Mouse (Mus musculus) CH12.LX (cell line): ENCODE data around the gene Mfap3l. TPM values are rescaled to one million over a fixed set of nuclear protein-coding genes. Genes with fewer than 3 reads are reported as not detected.

Experiments used
- DNase-seq: peaks from one replicate; pipeline ENCODE4 v3.0.0-alpha.2; 2013; ENCODE audit errors: extremely low read depth
- H3K27ac ChIP-seq: 2 replicates; pipeline ENCODE4 v1.5.1; 2012; ENCODE audit warnings: low read depth, mild to moderate bottlenecking, control low read depth, moderate library complexity; ENCODE audit not compliant: insufficient read depth
- H3K27me3 ChIP-seq: replicated peaks from 2 replicates; pipeline ENCODE3; 2012; ENCODE audit warnings: inconsistent platforms
- H3K36me3 ChIP-seq, 2 experiments: replicated peaks in 1 of 2; 2 replicates each; pipeline versions ENCODE3 to v1.6.1; 2012; ENCODE audit warnings: inconsistent platforms in 1 of 2, low read length in 1 of 2, mild to moderate bottlenecking in 1 of 2, mixed read lengths in 1 of 2, moderate library complexity in 1 of 2; ENCODE audit not compliant: control insufficient read depth in 1 of 2, insufficient read depth in 1 of 2
- H3K4me1 ChIP-seq, 2 experiments: 2 replicates each; pipeline ENCODE4 v1.6.1; 2012; ENCODE audit warnings: inconsistent platforms in 1 of 2, moderate library complexity in 1 of 2; ENCODE audit not compliant: insufficient read depth in 2 of 2, control insufficient read depth in 1 of 2
- H3K4me2 ChIP-seq: 2 replicates; pipeline ENCODE4 v1.6.1; 2012; ENCODE audit warnings: low read depth, mild to moderate bottlenecking, control low read depth; ENCODE audit not compliant: poor library complexity, insufficient read depth, severe bottlenecking
- H3K4me3 ChIP-seq, 3 experiments: fragments of 150-350 bp in 1 of 3; sonication (generic) in 1 of 3; replicated peaks in 1 of 3; 2 replicates each; pipeline versions ENCODE3 to v1.5.1; 2011 to 2012; ENCODE audit warnings: low read depth in 2 of 3, low read length in 2 of 3, mild to moderate bottlenecking in 2 of 3, moderate library complexity in 2 of 3, control low read depth in 1 of 3, improper control_type of control experiment in 1 of 3, inconsistent platforms in 1 of 3, mixed read lengths in 1 of 3; ENCODE audit not compliant: poor library complexity in 1 of 3
- H3K79me2 ChIP-seq: replicated peaks from 2 replicates; pipeline ENCODE4 v1.6.1; 2012; ENCODE audit warnings: mild to moderate bottlenecking, moderate library complexity; ENCODE audit not compliant: control insufficient read depth, poor library complexity, insufficient read depth, severe bottlenecking; ENCODE audit errors: extremely low read depth
- H3K9ac ChIP-seq: 2 replicates; pipeline ENCODE4 v1.6.1; 2012; ENCODE audit warnings: low read depth, mild to moderate bottlenecking, control low read depth, moderate library complexity; ENCODE audit not compliant: insufficient read depth
- H3K9me3 ChIP-seq: replicated peaks from 2 replicates; pipeline ENCODE3; 2012; ENCODE audit warnings: low read length, inconsistent platforms, mixed read lengths
- BHLHE40 ChIP-seq: IDR thresholded peaks from 2 replicates; pipeline ENCODE4 v1.6.1; 2011; ENCODE audit warnings: mild to moderate bottlenecking, low read depth, low read length, improper control_type of control experiment
- CHD1 ChIP-seq: IDR thresholded peaks from 2 replicates; pipeline ENCODE4 v1.6.1; 2012; ENCODE audit warnings: low read depth, low read length, improper control_type of control experiment, inconsistent platforms
- EP300 ChIP-seq: IDR thresholded peaks from 2 replicates; pipeline ENCODE4 v1.6.1; 2011; ENCODE audit warnings: low read length, improper control_type of control experiment
- ETS1 ChIP-seq: conservative IDR thresholded peaks from 2 replicates; pipeline ENCODE4 v1.6.1; 2012; ENCODE audit warnings: low read depth, mild to moderate bottlenecking, inconsistent platforms, low read length, improper control_type of control experiment, moderate library complexity
- GABPA ChIP-seq: IDR thresholded peaks from 2 replicates; pipeline ENCODE4 v1.6.1; 2012; ENCODE audit warnings: low read depth, low read length, improper control_type of control experiment, inconsistent platforms; ENCODE audit not compliant: insufficient replicate concordance
- IRF4 ChIP-seq: IDR thresholded peaks from 2 replicates; pipeline ENCODE4 v1.6.1; 2014; ENCODE audit warnings: low read depth, mild to moderate bottlenecking, inconsistent platforms, low read length, improper control_type of control experiment
- JUN ChIP-seq: IDR thresholded peaks from 2 replicates; pipeline ENCODE4 v1.6.1; 2011; ENCODE audit warnings: low read depth, mild to moderate bottlenecking, low read length, improper control_type of control experiment, moderate library complexity; ENCODE audit not compliant: insufficient read depth
- JUND ChIP-seq: conservative IDR thresholded peaks from 2 replicates; pipeline ENCODE4 v1.6.1; 2011; ENCODE audit warnings: low read depth, low read length, improper control_type of control experiment
- KAT2A ChIP-seq: IDR thresholded peaks from 2 replicates; pipeline ENCODE4 v1.6.1; 2012; ENCODE audit warnings: low read length, improper control_type of control experiment, inconsistent platforms; ENCODE audit not compliant: insufficient replicate concordance
- MAFK ChIP-seq: IDR thresholded peaks from 2 replicates; pipeline ENCODE4 v1.6.1; 2011; ENCODE audit warnings: low read length, improper control_type of control experiment; ENCODE audit not compliant: insufficient replicate concordance
- MAX ChIP-seq: IDR thresholded peaks from 2 replicates; pipeline ENCODE4 v1.6.1; 2011; ENCODE audit warnings: low read length, improper control_type of control experiment
- MEF2A ChIP-seq: IDR thresholded peaks from 2 replicates; pipeline ENCODE4 v1.6.1; 2014; ENCODE audit warnings: low read depth, mild to moderate bottlenecking, inconsistent platforms, low read length, improper control_type of control experiment, borderline replicate concordance
- MYC ChIP-seq: IDR thresholded peaks from 2 replicates; pipeline ENCODE4 v1.6.1; 2011; ENCODE audit warnings: low read depth, mild to moderate bottlenecking, improper control_type of control experiment, low read length
- PAX5 ChIP-seq: IDR thresholded peaks from 2 replicates; pipeline ENCODE4 v1.6.1; 2012; ENCODE audit warnings: low read length, inconsistent platforms, mixed read lengths
- POLR2AphosphoS2 ChIP-seq: IDR thresholded peaks from 2 replicates; pipeline ENCODE4 v1.6.1; 2011; ENCODE audit warnings: low read depth, low read length, improper control_type of control experiment
- SIN3A ChIP-seq: IDR thresholded peaks from 2 replicates; pipeline ENCODE4 v1.6.1; 2012; ENCODE audit warnings: low read length, improper control_type of control experiment, inconsistent platforms
- SMC3 ChIP-seq: IDR thresholded peaks from 2 replicates; pipeline ENCODE4 v1.6.1; 2011; ENCODE audit warnings: low read depth, low read length, improper control_type of control experiment
- TBP ChIP-seq: conservative IDR thresholded peaks from 2 replicates; pipeline ENCODE4 v1.6.1; 2011; ENCODE audit warnings: low read depth, low read length, improper control_type of control experiment
- ZKSCAN1 ChIP-seq: IDR thresholded peaks from 2 replicates; pipeline ENCODE4 v1.6.1; 2012; ENCODE audit warnings: low read depth, inconsistent platforms, low read length, improper control_type of control experiment, borderline replicate concordance
- ZMIZ1 ChIP-seq: IDR thresholded peaks from 2 replicates; pipeline ENCODE4 v1.6.1; 2012; ENCODE audit warnings: low read depth, mild to moderate bottlenecking, inconsistent platforms, low read length, improper control_type of control experiment
- dilution Hi-C: fragments of 300-500 bp; cut with MboI; formaldehyde crosslinking; loops from 2 replicates; pipeline ENCODE4 v1.14.3; 2020; ENCODE audit warnings: low sequenced_read_pairs; ENCODE audit not compliant: extremely low pct_unique_long_range_greater_than_20kb, extremely low pct_ligation_motif_present
- in situ Hi-C: fragments of 300-500 bp; cut with MboI; formaldehyde crosslinking; loops from 3 replicates; pipeline ENCODE4 v1.14.3; 2019; ENCODE audit warnings: low sequenced_read_pairs, low pct_ligation_motif_present, low pct_unique_long_range_greater_than_20kb, mixed read lengths
- polyA plus RNA-seq: library from polyadenylated mRNA; unstranded; fragments of >175 nt; gene quantifications from 2 replicates; pipeline ENCODE4 v1.2.1, GENCODE M21; 2012; ENCODE audit warnings: low read depth; ENCODE audit not compliant: insufficient read length
- total RNA-seq, 2 experiments: library from RNA; depleted of rRNA; stranded (reverse); fragments of 300-350 nt in 1 of 2; fragments of >200 nt in 1 of 2; gene quantifications; 2 replicates each; pipeline ENCODE4 v1.2.3; 2012 to 2014

Mfap3l gene
- total and polyA plus RNA-seq, 3 experiments: 0.05 to 0.98 (median 0.24) TPM

GRCm38 (mm10) chr8:60621561-60621960, 11.1 kb upstream of the Mfap3l start:
- no peaks in the 10 kb centered on the region for H3K9me3 ChIP-seq
- H3K27ac ChIP-seq: no peak overlapping the region
- no peaks in the 10 kb centered on the region for H3K4me1 ChIP-seq
- no peaks in the 10 kb centered on the region for H3K36me3 ChIP-seq
- no peak overlapping the region for H3K4me3 ChIP-seq
- H3K4me2 ChIP-seq: no peak overlapping the region
- DNase-seq: no peak
- no peaks in the 10 kb centered on the region for H3K79me2 ChIP-seq
- in situ Hi-C loops (loop anchor here (25.0 kb wide), 2 partner anchors 441 to 891 kb away; no protein-coding TSS in a partner anchor), dilution Hi-C loops (no loop called here)
- H3K9ac ChIP-seq: no peak overlapping the region
- H3K27me3 ChIP-seq: no peaks in the 10 kb centered on the region
- TF ChIP-seq ZMIZ1 (no peak), BHLHE40 (no peak), EP300 (no peak), JUN (no peak), GABPA (no peak), JUND (no peak), SIN3A (no peak), KAT2A (no peak), POLR2AphosphoS2 (no peak)

DNA sequence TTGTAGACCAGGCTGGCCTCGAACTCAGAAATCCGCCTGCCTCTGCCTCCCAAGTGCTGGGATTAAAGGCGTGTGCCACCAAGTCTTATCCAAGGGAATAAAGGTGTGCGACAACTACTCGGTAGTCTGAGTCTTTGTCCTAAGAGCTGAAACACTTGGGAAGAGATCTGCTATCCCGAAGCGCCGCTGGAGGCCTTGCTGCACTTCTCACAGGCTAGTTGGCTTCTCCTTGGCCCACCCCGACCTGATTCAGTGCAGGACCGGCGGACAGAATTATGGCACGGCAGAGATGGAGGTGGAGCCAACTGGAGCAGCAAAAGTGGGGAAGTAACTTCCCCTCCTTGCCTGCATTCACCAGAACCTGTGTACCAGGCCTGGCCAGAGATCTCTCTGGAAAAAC, 10.6 kb upstream of the Mfap3l start:
- H3K27ac ChIP-seq: no peak overlapping the region
- TF ChIP-seq MAFK (no peak), ZKSCAN1 (no peak), GABPA (no peak), MAX (no peak), TBP (no peak), PAX5 (no peak), CHD1 (no peak), MYC (no peak), MEF2A (no peak), SMC3 (no peak), JUN (no peak), ETS1 (no peak), IRF4 (no peak)
- TF ChIP-seq, all 38 proteins: peak for 0
- H3K4me1 ChIP-seq: no peaks in the 10 kb centered on the region
- H3K9me3 ChIP-seq: no peaks in the 10 kb centered on the region
- DNase-seq: no peak
- no peak overlapping the region for H3K4me3 ChIP-seq
- dilution Hi-C loops (no loop called here), in situ Hi-C loops (loop anchor here (25.0 kb wide), 2 partner anchors 440 to 890 kb away; no protein-coding TSS in a partner anchor)
- H3K36me3 ChIP-seq: no peaks in the 10 kb centered on the region
- no peaks in the 10 kb centered on the region for H3K79me2 ChIP-seq
- no peak overlapping the region for H3K9ac ChIP-seq
- no peaks in the 10 kb centered on the region for H3K27me3 ChIP-seq
- H3K4me2 ChIP-seq: no peak overlapping the region
